Mouse (Mus musculus) lung, embryonic 16.5 days (tissue): ENCODE measurements around the gene Tnfrsf11a. TPM values are rescaled to one million over a fixed set of nuclear protein-coding genes. Genes with fewer than 3 reads are reported as not detected.

ENCODE experiments used
- ATAC-seq: fragments of 200-750 bp; cut with Nextera tagmentation; 2 replicates; pipeline ENCODE4 v1.8.0; 2017; ENCODE audit warnings: low read depth, mild to moderate bottlenecking, moderate library complexity
- H3K27ac ChIP-seq: fragments of 300-500 bp; sonication (generic); 2 replicates; pipeline ENCODE4 v1.5.1; 2014; ENCODE audit warnings: mild to moderate bottlenecking, control low read depth, low read length
- H3K27me3 ChIP-seq: fragments of 300-500 bp; sonication (generic); 2 replicates; pipeline ENCODE4 v1.6.1; 2014; ENCODE audit warnings: low read depth, low read length, mixed read lengths; ENCODE audit not compliant: control insufficient read depth, insufficient read depth
- H3K36me3 ChIP-seq: fragments of 300-500 bp; sonication (generic); 2 replicates; pipeline ENCODE4 v1.6.1; 2014; ENCODE audit warnings: low read length; ENCODE audit not compliant: control insufficient read depth, insufficient read depth
- H3K4me1 ChIP-seq: fragments of 300-500 bp; sonication (generic); replicated peaks from 2 replicates; pipeline ENCODE4 v1.6.1; 2014; ENCODE audit warnings: low read length, mixed read lengths; ENCODE audit not compliant: control insufficient read depth, insufficient read depth
- H3K4me2 ChIP-seq: fragments of 300-500 bp; sonication (generic); 2 replicates; pipeline ENCODE4 v1.6.1; 2014; ENCODE audit warnings: low read depth, low read length, control low read depth
- H3K4me3 ChIP-seq: fragments of 300-500 bp; sonication (generic); 2 replicates; pipeline ENCODE4 v1.5.1; 2014; ENCODE audit warnings: mild to moderate bottlenecking, low read length, control low read depth
- H3K9ac ChIP-seq: fragments of 300-500 bp; sonication (generic); 2 replicates; pipeline ENCODE4 v1.6.1; 2014; ENCODE audit warnings: low read length, control low read depth
- H3K9me3 ChIP-seq: fragments of 300-500 bp; sonication (generic); 2 replicates; pipeline ENCODE4 v1.6.1; 2016; ENCODE audit warnings: low read length; ENCODE audit not compliant: control insufficient read depth
- WGBS: fragments of 180-500 bp; shearing (Covaris S2); extraction: QIAGEN DNeasy Blood & Tissue Kit; methylation state at CpG from one replicate; pipeline ENCODE4 v1.1.7; 2014; 5-methylcytosine and 5-hydroxymethylcytosine counted together
- polyA plus RNA-seq: library from polyadenylated mRNA; unstranded; fragments of >200 nt; fragmentation: Nextera tagmentation; extraction: Ambion mirVana; gene quantifications from 2 replicates; pipeline ENCODE4 v1.2.1, GENCODE M21; 2015

The Tnfrsf11a gene
- polyA plus RNA-seq, 1 experiment from 2014 or later, result 1.4 TPM

- Histone ChIP-seq H3K4me3 (no peak overlapping the region), H3K4me2 (no peak overlapping the region), H3K27me3 (no peaks in the 10 kb centered on the region), H3K36me3 (no peaks in the 10 kb centered on the region), H3K9ac (no peak overlapping the region), H3K4me1 (no peaks in the 10 kb centered on the region; the same call in 1 of the 2 replicates), H3K27ac (no peak overlapping the region), H3K9me3 (no peaks in the 10 kb centered on the region)
- WGBS, result 87% methylated on average over 11 of the region's 11 CpGs
- no peak for ATAC-seq
Observed at GRCm38 (mm10) chr1:105878416-105878815, 97.9 kb downstream of the Tnfrsf11a start.

- peak overlapping the region; percentile 51 for H3K4me2 ChIP-seq
- no peaks in the 10 kb centered on the region; the same call in 1 of the 2 replicates for H3K4me1 ChIP-seq
- H3K27ac ChIP-seq, result no peak overlapping the region
- H3K27me3 ChIP-seq, result no peaks in the 10 kb centered on the region
- H3K9me3 ChIP-seq, result no peaks in the 10 kb centered on the region
- H3K4me3 ChIP-seq, result peak overlapping the region; percentile 26
- WGBS, result 16% methylated on average over 24 of the region's 25 CpGs
- peak overlapping the region; percentile 13; the same call in 1 of the 2 replicates for H3K9ac ChIP-seq
- no peaks in the 10 kb centered on the region for H3K36me3 ChIP-seq
- peak; percentile 73 for ATAC-seq
Observed at GRCm38 (mm10) chr1:105880555-105881304, 100.2 kb downstream of the Tnfrsf11a start.

GRCm38 (mm10) chr1:105881466-105881865 is 100.9 kb downstream of the Tnfrsf11a start:
- Histone ChIP-seq H3K4me3 (no peak overlapping the region), H3K27me3 (no peaks in the 10 kb centered on the region), H3K4me2 (no peak overlapping the region)

GRCm38 (mm10) chr1:105883498-105883897 is 103.0 kb downstream of the Tnfrsf11a start:
- Histone ChIP-seq H3K27ac (no peak overlapping the region), H3K4me3 (no peak overlapping the region), H3K9me3 (no peaks in the 10 kb centered on the region), H3K27me3 (no peaks in the 10 kb centered on the region), H3K9ac (no peak overlapping the region), H3K4me2 (no peak overlapping the region), H3K4me1 (no peaks in the 10 kb centered on the region; the same call in 1 of the 2 replicates), H3K36me3 (no peaks in the 10 kb centered on the region)
- no peak for ATAC-seq
- 50% methylated on average over 2 of the region's 2 CpGs for WGBS

More at GRCm38 (mm10) chr1:105881466-105881865, 100.9 kb downstream of the Tnfrsf11a start:
- H3K9ac ChIP-seq, result no peak overlapping the region
- no peaks in the 10 kb centered on the region; the same call in 1 of the 2 replicates for H3K4me1 ChIP-seq
- no peak for ATAC-seq
- no peaks in the 10 kb centered on the region for H3K9me3 ChIP-seq
- no peak overlapping the region for H3K27ac ChIP-seq
- 73% methylated on average over 7 of the region's 7 CpGs for WGBS
- H3K36me3 ChIP-seq, result no peaks in the 10 kb centered on the region

- no peaks in the 10 kb centered on the region; the same call in 1 of the 2 replicates for H3K4me1 ChIP-seq
- H3K9me3 ChIP-seq, result no peaks in the 10 kb centered on the region
- no peak overlapping the region for H3K4me2 ChIP-seq
- no peak overlapping the region for H3K4me3 ChIP-seq
- 68% methylated on average over 1 of the region's 1 CpGs for WGBS
- H3K27me3 ChIP-seq, result no peaks in the 10 kb centered on the region
- H3K36me3 ChIP-seq, result no peaks in the 10 kb centered on the region
- no peak overlapping the region for H3K9ac ChIP-seq
- no peak overlapping the region for H3K27ac ChIP-seq
- no peak for ATAC-seq
Observed at GRCm38 (mm10) chr1:105885101-105885500, 104.6 kb downstream of the Tnfrsf11a start.

GRCm38 (mm10) chr1:105885575-105885974 is 105.1 kb downstream of the Tnfrsf11a start:
- no peak overlapping the region for H3K4me3 ChIP-seq
- H3K36me3 ChIP-seq, result no peaks in the 10 kb centered on the region
- no peaks in the 10 kb centered on the region for H3K27me3 ChIP-seq
- no peaks in the 10 kb centered on the region for H3K9me3 ChIP-seq
- no peak for ATAC-seq
- H3K4me1 ChIP-seq, result no peaks in the 10 kb centered on the region
- H3K27ac ChIP-seq, result no peak overlapping the region
- WGBS, result 64% methylated on average over 5 of the region's 5 CpGs
- H3K9ac ChIP-seq, result no peak overlapping the region
- no peak overlapping the region for H3K4me2 ChIP-seq

GRCm38 (mm10) chr1:105886358-105886757 is 105.8 kb downstream of the Tnfrsf11a start:
- no peaks in the 10 kb centered on the region for H3K27me3 ChIP-seq
- no peak overlapping the region for H3K4me3 ChIP-seq
- WGBS, result 40% methylated on average over 5 of the region's 5 CpGs
- no peak overlapping the region for H3K4me2 ChIP-seq
- no peak overlapping the region for H3K27ac ChIP-seq
- ATAC-seq, result peak; percentile 52; the same call in 1 of the 2 replicates
- H3K36me3 ChIP-seq, result no peaks in the 10 kb centered on the region
- H3K9ac ChIP-seq, result no peak overlapping the region
- no peaks in the 10 kb centered on the region for H3K4me1 ChIP-seq
- H3K9me3 ChIP-seq, result no peaks in the 10 kb centered on the region

- H3K36me3 ChIP-seq, result no peaks in the 10 kb centered on the region
- no peak overlapping the region for H3K4me2 ChIP-seq
- WGBS, result 25% methylated on average over 15 of the region's 15 CpGs
- no peak overlapping the region for H3K9ac ChIP-seq
- peak; percentile 36; the same call in 1 of the 2 replicates for ATAC-seq
- no peaks in the 10 kb centered on the region for H3K4me1 ChIP-seq
- no peaks in the 10 kb centered on the region for H3K9me3 ChIP-seq
- H3K4me3 ChIP-seq, result no peak overlapping the region
- no peak overlapping the region for H3K27ac ChIP-seq
- H3K27me3 ChIP-seq, result no peaks in the 10 kb centered on the region
Observed at GRCm38 (mm10) chr1:105891032-105891725, 110.7 kb downstream of the Tnfrsf11a start.

- H3K27me3 ChIP-seq, result no peaks in the 10 kb centered on the region
- ATAC-seq, result no peak
- no peak overlapping the region for H3K4me3 ChIP-seq
- H3K4me2 ChIP-seq, result no peak overlapping the region
- no peak overlapping the region for H3K9ac ChIP-seq
- H3K9me3 ChIP-seq, result no peaks in the 10 kb centered on the region
- no peak overlapping the region for H3K27ac ChIP-seq
- H3K36me3 ChIP-seq, result no peaks in the 10 kb centered on the region
- no peaks in the 10 kb centered on the region for H3K4me1 ChIP-seq
- 56% methylated on average over 5 of the region's 5 CpGs for WGBS
Observed at GRCm38 (mm10) chr1:105895019-105895418, 114.5 kb downstream of the Tnfrsf11a start.
